Mouse (Mus musculus) bone marrow, adult 2 months (tissue): Measurements from ENCODE around the gene Abhd12.

Source experiments
- CTCF ChIP-seq: fragments of 200-500 bp; IDR thresholded peaks from 2 replicates; pipeline ENCODE4 v1.5.1; 2011; ENCODE audit warnings: low read length, control low read depth; ENCODE audit not compliant: control insufficient read depth, insufficient read depth
- POLR2A ChIP-seq: fragments of 200-500 bp; IDR thresholded peaks from 2 replicates; pipeline ENCODE4 v1.6.1; 2011; ENCODE audit warnings: low read depth, mild to moderate bottlenecking, control low read depth, low read length, borderline replicate concordance; ENCODE audit not compliant: control insufficient read depth

DNA sequence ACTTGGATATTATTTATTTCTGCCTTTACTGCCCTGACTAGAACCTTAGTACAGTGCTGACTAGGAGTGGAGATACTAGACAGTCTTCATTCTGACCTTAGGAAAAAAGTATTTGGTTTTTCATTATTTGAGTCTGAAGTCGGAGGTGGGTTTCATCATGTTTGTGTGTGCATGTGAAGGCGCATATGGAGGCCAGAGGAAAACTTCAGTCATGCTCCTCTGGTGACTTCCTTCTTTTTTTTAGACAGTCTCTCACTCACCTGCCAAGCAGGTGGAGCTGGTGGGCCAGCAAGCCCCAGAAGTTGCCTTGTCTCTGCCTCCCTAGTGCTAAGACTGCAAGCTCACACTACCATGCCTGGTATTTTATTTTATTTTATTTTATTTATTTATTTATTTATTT lies 37.5 kb downstream of the Abhd12 start:
- TF ChIP-seq POLR2A: no peak
- no peak for TF ChIP-seq CTCF
